Mouse (Mus musculus) left cerebral cortex, postnatal 4 days (tissue): ENCODE results near the gene H2afy. TPM values are rescaled to one million over a fixed set of nuclear protein-coding genes. Genes with fewer than 3 reads are reported as not detected.

Experiments used
- DNase-seq: peaks from one replicate; pipeline ENCODE4 v3.0.0-alpha.2; 2022
- intact Hi-C: fragments of 180-260 bp; cut with DNase I; formaldehyde crosslinking; loops from one replicate; pipeline ENCODE4 v1.15.1; 2025
- total RNA-seq, 2 experiments: library from RNA; stranded (reverse); gene quantifications; 2 replicates each; pipeline ENCODE4 v1.2.3; 2021

The H2afy gene
- total RNA-seq, result 100 to 1,000 TPM; 114 to 116 TPM

GRCm38 (mm10) chr13:56136200-56136599 is at the start of gene H2afy:
Gene H2afy (minus strand): TSS chr13:56136361.
- intact Hi-C loops, result no loop called here
- no peak for DNase-seq

- intact Hi-C loops, result no loop called here
- DNase-seq, result no peak
Observed at GRCm38 (mm10) chr13:56183687-56184086, 47.5 kb upstream of the H2afy start.

- intact Hi-C loops, result no loop called here
- no peak for DNase-seq
Observed at GRCm38 (mm10) chr13:56181424-56181823, 45.3 kb upstream of the H2afy start.

GRCm38 (mm10) chr13:56178416-56179035 is 42.4 kb upstream of the H2afy start, which contains the start of gene Tifab:
Gene Tifab (minus strand): TSS chr13:56178885.
- no peak for DNase-seq
- intact Hi-C loops, result no loop called here

- DNase-seq, result no peak
- intact Hi-C loops, result no loop called here
Observed at GRCm38 (mm10) chr13:56176310-56176709, 40.1 kb upstream of the H2afy start.

GRCm38 (mm10) chr13:56175848-56176247 is 39.7 kb upstream of the H2afy start:
- DNase-seq, result no peak
- intact Hi-C loops, result no loop called here

- intact Hi-C loops, result no loop called here
- DNase-seq, result no peak
Observed at GRCm38 (mm10) chr13:56172901-56173545, 36.9 kb upstream of the H2afy start.

- intact Hi-C loops, result no loop called here
- no peak for DNase-seq
Observed at GRCm38 (mm10) chr13:56172106-56172505, 35.9 kb upstream of the H2afy start.

- intact Hi-C loops, result no loop called here
- DNase-seq, result no peak
Observed at GRCm38 (mm10) chr13:56168403-56168781, 32.2 kb upstream of the H2afy start.

GRCm38 (mm10) chr13:56167446-56168402 is 31.6 kb upstream of the H2afy start:
- intact Hi-C loops, result no loop called here
- no peak for DNase-seq

GRCm38 (mm10) chr13:56165561-56165960 is 29.4 kb upstream of the H2afy start:
- intact Hi-C loops, result no loop called here
- DNase-seq, result no peak

GRCm38 (mm10) chr13:56164372-56164771 is 28.2 kb upstream of the H2afy start:
- intact Hi-C loops, result no loop called here
- DNase-seq, result no peak

GRCm38 (mm10) chr13:56163751-56164150 is 27.6 kb upstream of the H2afy start:
- intact Hi-C loops, result no loop called here
- DNase-seq, result peak; percentile 60

GRCm38 (mm10) chr13:56162859-56163258 is 26.7 kb upstream of the H2afy start:
- intact Hi-C loops, result no loop called here
- DNase-seq, result no peak

- intact Hi-C loops, result no loop called here
- DNase-seq, result no peak
Observed at GRCm38 (mm10) chr13:56159614-56160363, 23.6 kb upstream of the H2afy start.

- DNase-seq, result no peak
- intact Hi-C loops, result no loop called here
Observed at GRCm38 (mm10) chr13:56159016-56159601, 22.9 kb upstream of the H2afy start.

- intact Hi-C loops, result no loop called here
- DNase-seq, result no peak
Observed at GRCm38 (mm10) chr13:56155671-56156070, 19.5 kb upstream of the H2afy start.

- DNase-seq, result no peak
- intact Hi-C loops, result no loop called here
Observed at GRCm38 (mm10) chr13:56155048-56155447, 18.9 kb upstream of the H2afy start.

- no peak for DNase-seq
- intact Hi-C loops, result no loop called here
Observed at GRCm38 (mm10) chr13:56152773-56153460, 16.8 kb upstream of the H2afy start.
